Mouse (Mus musculus): Measurements from ENCODE around the gene Phex.
A peak's percentile ranks its signal among the peaks of the same experiment; 100 is the strongest.

The Phex gene

GRCm38 (mm10) chrX:157307411-157307810, 107.7 kb downstream of the Phex start:
- peak; percentile 43 for DNase-seq (ENCODE audit: low spot score)

DNA sequence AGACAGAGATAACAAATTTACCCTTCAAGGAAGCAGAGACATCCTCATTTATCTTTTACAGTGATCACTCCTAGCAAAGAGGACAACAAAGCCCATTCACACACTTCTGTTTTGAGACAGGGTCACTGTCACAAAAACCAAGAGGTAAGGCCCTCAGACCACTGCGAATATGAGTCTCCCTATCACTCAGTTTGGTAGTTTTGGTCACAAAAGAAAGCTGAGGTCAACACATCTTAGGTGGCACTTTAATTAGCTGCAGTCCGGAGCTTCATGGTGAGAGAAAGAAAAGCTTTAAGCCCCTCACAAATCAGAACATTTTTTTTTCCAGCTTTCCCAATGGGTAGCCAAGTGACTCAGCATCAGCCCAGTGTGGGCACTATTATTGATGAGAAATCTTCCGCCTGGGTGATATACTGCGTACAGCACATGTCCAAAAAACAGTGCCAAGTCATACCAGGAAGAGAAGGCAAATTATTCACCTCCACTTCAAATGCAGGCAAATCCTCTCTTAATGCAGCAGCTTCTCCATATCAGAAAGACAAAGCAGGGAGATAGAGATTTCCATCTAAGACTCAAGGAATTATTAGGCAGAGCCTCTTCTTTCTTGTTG, 108.2 kb downstream of the Phex start:
- no peak for DNase-seq (ENCODE audit: low spot score)

- DNase-seq (ENCODE audit: low spot score) = no peak
Measured at GRCm38 (mm10) chrX:157305852-157306232, 109.3 kb downstream of the Phex start.

DNA sequence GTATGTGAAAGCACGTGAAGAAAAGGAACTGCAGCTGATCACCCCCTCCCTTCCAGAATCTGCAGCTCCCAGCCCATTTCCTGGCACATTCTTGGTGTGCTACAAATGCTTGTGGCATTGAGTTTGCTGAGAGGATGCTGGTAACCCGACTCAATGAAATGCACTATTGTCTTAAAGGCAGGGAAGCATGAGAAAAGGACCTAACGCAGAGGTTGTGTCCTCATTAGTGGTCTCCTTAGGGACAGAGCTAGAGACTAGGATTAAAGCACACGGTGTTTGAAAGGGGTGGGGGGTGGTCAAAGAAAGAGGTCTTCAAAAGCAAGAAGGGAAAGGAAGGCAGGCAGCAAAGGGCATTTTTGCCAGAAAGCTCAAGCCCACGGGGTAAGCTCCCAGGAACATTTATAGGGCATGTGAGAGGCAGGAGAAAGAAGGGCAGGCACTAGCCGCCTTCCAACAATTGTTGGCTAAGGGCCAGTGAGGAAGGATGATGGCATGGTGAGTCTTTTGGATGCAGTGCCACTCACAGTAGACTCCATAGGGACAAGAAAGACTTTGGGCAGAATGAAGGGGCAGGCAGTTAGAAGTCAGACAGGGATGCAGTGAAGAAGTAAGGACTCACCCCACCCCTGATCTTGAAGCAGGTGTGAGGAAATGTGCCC, 109.8 kb downstream of the Phex start:
- no peak for DNase-seq (ENCODE audit: low spot score)

- DNase-seq (ENCODE audit: low spot score) = no peak
Measured at GRCm38 (mm10) chrX:157292411-157292810, 122.7 kb downstream of the Phex start.

DNA sequence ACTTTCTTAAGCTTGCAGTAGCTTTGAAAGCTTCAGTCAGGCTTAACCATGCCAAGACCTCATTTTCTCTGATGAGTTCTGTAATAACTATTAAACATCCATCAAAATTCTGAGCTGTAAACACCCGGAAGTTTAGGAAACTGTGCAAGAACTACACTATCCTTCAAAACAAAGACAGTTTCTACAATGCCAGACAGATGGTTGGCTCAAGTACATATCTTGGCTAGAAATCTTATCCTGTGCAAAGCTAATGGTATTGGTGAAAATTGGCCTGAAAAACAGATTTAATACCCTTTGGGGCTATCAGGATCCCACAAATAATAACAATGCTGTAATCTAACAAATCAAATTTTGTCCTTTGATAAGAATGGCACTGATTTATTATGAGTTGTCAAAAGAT, 138.5 kb downstream of the Phex start:
- DNase-seq (ENCODE audit: low spot score) = no peak

- DNase-seq (ENCODE audit: low spot score) = no peak
Measured at GRCm38 (mm10) chrX:157273291-157273690, 141.8 kb downstream of the Phex start.

GRCm38 (mm10) chrX:157271609-157272008, 143.5 kb downstream of the Phex start:
- no peak for DNase-seq (ENCODE audit: low spot score)

- no peak for DNase-seq (ENCODE audit: low spot score)
Measured at GRCm38 (mm10) chrX:157269726-157270305, 145.3 kb downstream of the Phex start.

GRCm38 (mm10) chrX:157268141-157268540, 147.0 kb downstream of the Phex start:
- no peak for DNase-seq (ENCODE audit: low spot score)

DNA sequence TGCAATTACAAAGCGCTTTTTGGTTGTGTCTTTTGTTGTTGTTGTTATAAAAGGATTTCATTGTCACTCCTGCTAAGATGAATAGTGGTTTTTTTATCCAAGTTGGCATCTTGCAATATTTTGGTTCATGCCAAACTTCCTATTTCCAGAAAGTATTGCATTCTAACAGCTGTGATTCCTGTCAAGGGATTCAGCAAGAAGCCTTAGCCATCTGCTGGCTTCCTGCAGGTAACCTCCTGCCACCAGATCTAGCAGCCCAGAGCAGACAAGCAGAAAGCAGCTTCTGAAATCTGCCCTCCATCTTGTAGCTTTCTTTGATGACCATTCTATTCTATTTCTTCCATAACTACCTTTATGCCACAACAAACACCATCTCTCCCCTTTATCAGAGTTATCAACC, 212.4 kb downstream of the Phex start:
- no peak for DNase-seq (ENCODE audit: low spot score)

- DNase-seq (ENCODE audit: low spot score) = no peak
Measured at GRCm38 (mm10) chrX:157184167-157184566, 230.9 kb downstream of the Phex start.

- no peak for DNase-seq (ENCODE audit: low spot score)
Measured at GRCm38 (mm10) chrX:157180845-157181244, 234.3 kb downstream of the Phex start.

- DNase-seq (ENCODE audit: low spot score) = no peak
Measured at GRCm38 (mm10) chrX:157164142-157164541, 251.0 kb downstream of the Phex start.

DNA sequence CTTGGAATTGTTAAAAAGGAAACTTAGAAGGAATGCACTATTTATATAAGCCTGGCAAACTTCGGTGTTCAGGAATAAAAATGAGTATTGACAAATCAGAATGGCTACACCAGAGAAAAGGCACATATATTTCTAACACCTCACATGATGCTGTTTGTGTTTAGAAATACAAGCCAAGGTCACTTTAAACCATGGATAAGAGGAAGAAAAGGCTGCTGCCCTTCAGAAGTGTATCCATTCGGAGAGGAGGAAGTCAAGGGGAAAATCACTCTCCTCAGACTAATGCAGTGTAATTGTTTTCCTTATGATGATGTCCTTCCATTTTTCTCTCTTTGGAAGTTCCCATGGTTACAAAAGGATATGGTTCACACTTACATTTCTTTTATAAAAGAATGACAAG, 251.7 kb downstream of the Phex start:
- DNase-seq (ENCODE audit: low spot score) = no peak

DNA sequence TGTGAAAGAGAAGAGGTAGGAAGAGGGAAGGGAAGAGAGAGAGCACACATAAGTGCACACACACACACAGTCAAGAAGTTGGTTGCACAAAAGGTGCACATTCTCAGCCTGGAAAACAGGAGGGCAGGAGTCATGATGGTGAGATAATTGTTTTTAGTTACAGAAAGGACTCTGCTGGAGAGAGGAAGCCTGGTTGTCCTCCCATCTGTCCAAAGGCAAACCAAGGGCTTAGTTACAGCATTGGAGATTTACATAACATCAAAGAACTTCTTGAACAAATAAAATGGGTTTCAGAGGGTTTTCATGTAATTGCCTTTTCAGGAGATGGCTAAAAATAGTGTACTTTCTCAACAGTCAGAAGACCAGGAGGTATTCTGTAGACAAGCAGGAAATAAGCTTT, 270.4 kb downstream of the Phex start:
- no peak for DNase-seq (ENCODE audit: low spot score)

DNA sequence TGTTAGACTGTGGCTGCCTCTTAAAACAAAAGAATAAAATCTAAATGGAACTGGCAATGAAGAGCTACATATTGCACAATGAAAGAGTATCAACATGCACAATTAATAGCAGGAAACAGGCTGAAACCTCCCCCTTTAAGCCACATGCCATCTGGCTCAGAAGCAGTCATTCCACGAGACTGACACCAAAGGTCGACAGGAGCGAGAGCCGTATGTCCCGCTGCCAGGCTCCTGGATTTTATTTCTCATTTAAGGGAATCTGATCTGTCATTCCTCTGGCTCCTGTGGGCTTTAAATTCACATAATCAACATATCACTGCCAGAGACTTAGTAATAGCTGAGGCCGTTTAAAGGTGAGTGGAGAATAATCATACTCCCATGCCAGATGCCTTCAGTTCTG, 275.5 kb downstream of the Phex start:
- DNase-seq (ENCODE audit: low spot score) = no peak
